Mouse (Mus musculus): Measurements from ENCODE around the gene Sez6l2. TPM values are rescaled to one million over a fixed set of nuclear protein-coding genes. Genes with fewer than 3 reads are reported as not detected.

Sez6l2 gene
- polyA plus RNA-seq, 1 experiment = not detected

DNA sequence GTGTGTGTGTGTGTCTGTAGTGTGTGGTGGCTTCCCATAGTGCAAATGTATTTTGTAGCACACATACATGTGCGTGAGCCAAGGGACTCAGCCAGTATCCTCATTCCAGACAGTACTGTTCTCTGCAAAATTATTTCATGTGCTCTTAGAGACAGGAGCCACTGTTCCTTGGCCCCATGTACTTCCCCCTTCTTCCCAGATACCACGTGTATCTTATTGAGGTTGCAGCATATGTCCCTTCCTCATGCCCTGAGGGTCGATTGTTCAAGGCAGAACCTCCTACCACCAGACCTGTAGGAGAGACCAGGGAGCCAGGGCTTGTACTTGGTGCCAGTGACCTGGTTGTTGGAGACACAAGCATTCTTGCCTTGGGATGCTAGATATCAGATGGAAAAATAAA lies 4.8 kb downstream of the Sez6l2 start:
- H3K4me1 ChIP-seq (ENCODE audit: control insufficient read depth, insufficient read depth, low read length) = no peaks in the 10 kb centered on the region
- TF ChIP-seq CTCF (IDR thresholded peaks at IDR 0.05; ENCODE audit: borderline replicate concordance, insufficient read depth, low read length) (no peak), POLR2A (IDR thresholded peaks at IDR 0.05; ENCODE audit: low read depth, low read length) (no peak)
- H3K27ac ChIP-seq (ENCODE audit: insufficient read depth, low read length) = no peak overlapping the region
- H3K4me3 ChIP-seq (ENCODE audit: insufficient read depth, low read length) = no peak overlapping the region

DNA sequence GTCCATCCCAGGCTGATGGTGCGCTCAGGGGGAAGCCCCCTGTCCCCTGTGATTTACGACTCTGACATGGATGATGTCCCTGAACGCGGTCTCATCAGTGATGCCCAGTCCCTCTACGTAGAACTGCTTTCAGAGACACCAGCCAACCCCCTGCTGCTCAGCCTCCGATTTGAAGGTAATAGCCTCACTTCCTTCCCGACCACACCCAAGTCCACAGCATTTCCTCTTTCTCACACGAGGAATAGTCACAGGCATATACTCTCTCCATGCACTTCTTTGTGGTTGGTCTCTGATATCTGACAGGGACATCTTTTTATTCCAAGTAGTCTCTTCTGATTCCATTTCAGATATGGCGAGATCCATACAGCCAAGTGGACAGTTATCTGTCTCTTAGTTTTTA lies 9.4 kb downstream of the Sez6l2 start:
- Histone ChIP-seq H3K4me1 (ENCODE audit: control insufficient read depth, insufficient read depth, low read length) (no peaks in the 10 kb centered on the region), H3K4me3 (ENCODE audit: insufficient read depth, low read length) (no peak overlapping the region), H3K27ac (ENCODE audit: insufficient read depth, low read length) (no peak overlapping the region)
- TF ChIP-seq POLR2A (IDR thresholded peaks at IDR 0.05; ENCODE audit: low read depth, low read length) = no peak
- TF ChIP-seq CTCF (IDR thresholded peaks at IDR 0.05; ENCODE audit: borderline replicate concordance, insufficient read depth, low read length) = no peak

DNA sequence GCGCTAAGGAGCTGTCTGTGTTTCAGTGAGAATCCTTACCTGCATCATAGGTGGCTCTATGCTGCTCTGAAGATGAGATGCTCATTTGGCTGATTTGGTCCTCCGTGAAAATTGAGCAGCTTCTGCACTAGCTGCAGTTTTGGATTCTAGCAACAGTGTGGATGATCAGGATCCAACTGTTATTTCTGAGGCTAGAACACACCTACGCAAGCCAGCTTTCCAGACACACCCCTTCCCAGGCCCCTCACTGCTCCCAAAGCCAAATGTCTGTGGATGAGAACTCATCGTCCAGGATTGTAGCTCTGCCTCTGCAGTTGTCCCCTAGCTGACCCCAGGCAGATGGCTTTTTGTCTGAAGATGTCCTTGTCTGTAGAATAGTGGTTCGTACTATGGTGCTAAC lies 10.7 kb downstream of the Sez6l2 start:
- Histone ChIP-seq H3K4me3 (ENCODE audit: insufficient read depth, low read length) (no peak overlapping the region), H3K4me1 (ENCODE audit: control insufficient read depth, insufficient read depth, low read length) (no peaks in the 10 kb centered on the region), H3K27ac (ENCODE audit: insufficient read depth, low read length) (no peak overlapping the region)
- TF ChIP-seq POLR2A (IDR thresholded peaks at IDR 0.05; ENCODE audit: low read depth, low read length) (no peak), CTCF (IDR thresholded peaks at IDR 0.05; ENCODE audit: borderline replicate concordance, insufficient read depth, low read length) (no peak)

DNA sequence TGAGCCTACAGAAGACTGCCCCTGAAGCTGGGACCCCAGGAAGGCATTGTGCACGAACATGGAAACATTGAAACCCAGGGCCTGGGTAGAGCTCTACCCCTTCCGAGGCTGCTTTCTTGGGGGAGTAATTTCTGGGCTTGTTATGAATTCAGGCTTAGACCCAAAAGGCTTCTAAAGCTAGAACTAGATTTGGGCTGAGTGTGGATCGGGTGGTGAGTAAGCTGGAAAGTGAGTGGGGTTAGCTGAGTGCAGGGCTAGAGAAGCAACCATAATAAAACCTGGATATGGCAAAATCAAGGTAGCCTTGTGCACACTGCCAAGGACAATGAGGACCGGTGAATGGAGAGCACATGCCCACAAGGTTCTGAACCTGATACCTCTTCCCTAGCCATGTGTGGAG lies 11.6 kb downstream of the Sez6l2 start:
- TF ChIP-seq POLR2A (IDR thresholded peaks at IDR 0.05; ENCODE audit: low read depth, low read length) = no peak
- no peak for TF ChIP-seq CTCF (IDR thresholded peaks at IDR 0.05; ENCODE audit: borderline replicate concordance, insufficient read depth, low read length)
- Histone ChIP-seq H3K4me1 (ENCODE audit: control insufficient read depth, insufficient read depth, low read length) (no peaks in the 10 kb centered on the region), H3K4me3 (ENCODE audit: insufficient read depth, low read length) (no peak overlapping the region), H3K27ac (ENCODE audit: insufficient read depth, low read length) (no peak overlapping the region)

DNA sequence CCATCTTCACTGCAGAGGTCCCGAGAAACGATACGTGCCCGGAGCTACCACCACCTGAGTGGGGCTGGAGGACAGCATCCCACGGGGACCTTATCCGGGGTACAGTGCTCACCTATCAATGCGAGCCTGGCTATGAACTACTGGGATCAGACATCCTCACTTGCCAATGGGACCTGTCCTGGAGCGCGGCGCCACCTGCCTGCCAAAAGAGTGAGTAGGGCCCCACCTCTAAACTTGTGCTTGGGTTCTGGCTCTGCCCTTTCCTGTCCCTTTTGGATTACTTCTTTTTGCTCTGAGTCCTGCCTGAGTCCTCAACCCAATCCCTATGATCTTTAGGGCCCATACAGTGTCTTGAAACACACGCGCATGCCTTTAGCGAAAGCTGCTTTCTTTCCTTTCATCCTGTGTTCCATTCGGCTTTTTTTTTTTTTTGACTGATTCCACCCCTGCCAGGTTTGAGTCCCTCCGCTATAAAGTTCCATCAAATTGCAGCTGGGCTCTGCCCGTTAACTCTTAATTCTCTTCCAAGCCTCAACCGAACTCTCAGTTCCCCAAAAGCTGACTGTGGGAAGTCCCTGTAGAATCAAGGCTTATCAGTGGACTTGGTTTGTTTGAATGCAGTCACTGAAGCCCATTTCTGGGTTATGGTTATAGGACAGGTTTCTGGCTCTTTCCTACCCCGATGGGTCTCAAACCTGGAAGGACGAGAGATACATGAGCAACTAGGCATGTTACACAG lies 13.4 kb downstream of the Sez6l2 start:
- Histone ChIP-seq H3K4me3 (ENCODE audit: insufficient read depth, low read length) (no peak overlapping the region), H3K27ac (ENCODE audit: insufficient read depth, low read length) (no peak overlapping the region), H3K4me1 (ENCODE audit: control insufficient read depth, insufficient read depth, low read length) (no peaks in the 10 kb centered on the region)
- TF ChIP-seq CTCF (IDR thresholded peaks at IDR 0.05; ENCODE audit: borderline replicate concordance, insufficient read depth, low read length) (peak; percentile 53; the same call in 1 of the 2 replicates), POLR2A (IDR thresholded peaks at IDR 0.05; ENCODE audit: low read depth, low read length) (no peak)

DNA sequence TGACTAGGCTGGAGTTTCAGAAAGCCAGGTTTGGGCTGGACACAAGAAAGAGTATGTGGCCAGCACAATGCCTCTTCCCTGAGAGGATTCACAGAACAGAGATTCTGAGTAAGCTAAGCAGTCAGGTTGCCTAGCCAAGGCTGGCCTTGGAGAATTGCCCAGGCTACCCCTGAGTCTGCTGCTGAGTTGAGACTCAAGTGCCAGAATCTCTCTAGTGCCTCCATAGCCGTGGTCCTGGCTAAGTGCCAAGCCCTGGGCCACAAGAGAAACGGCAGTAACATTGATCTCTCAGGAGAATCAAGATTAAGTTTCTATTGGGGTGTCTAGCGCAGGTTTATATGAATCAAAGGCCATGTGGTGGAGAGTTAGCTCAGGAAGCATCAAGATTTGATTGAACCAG lies 15.2 kb downstream of the Sez6l2 start:
- Histone ChIP-seq H3K4me3 (ENCODE audit: insufficient read depth, low read length) (no peak overlapping the region), H3K4me1 (ENCODE audit: control insufficient read depth, insufficient read depth, low read length) (no peaks in the 10 kb centered on the region), H3K27ac (ENCODE audit: insufficient read depth, low read length) (no peak overlapping the region)
- no peak for TF ChIP-seq CTCF (IDR thresholded peaks at IDR 0.05; ENCODE audit: borderline replicate concordance, insufficient read depth, low read length)

DNA sequence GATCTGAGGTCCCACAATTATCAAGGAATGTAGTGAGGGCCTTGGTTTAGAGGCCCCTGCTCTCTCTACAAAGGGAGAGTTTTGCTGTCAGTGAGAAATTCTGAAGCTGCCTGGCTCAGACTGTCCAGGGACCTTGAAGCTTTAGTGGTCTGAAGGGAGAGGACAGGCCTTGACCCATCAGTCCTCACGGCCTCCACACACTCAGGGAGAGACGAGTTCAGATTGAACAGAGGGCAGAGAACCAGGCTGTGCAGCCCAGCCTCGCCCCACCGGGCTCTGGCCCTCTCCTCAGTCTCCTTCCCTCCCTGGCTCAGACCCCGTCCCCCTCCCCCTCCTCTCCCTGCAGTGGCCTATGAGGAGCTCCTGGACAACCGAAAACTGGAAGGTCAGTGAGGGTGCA lies 17.0 kb downstream of the Sez6l2 start:
- H3K27ac ChIP-seq (ENCODE audit: insufficient read depth, low read length) = no peak overlapping the region
- H3K4me1 ChIP-seq (ENCODE audit: control insufficient read depth, insufficient read depth, low read length) = no peaks in the 10 kb centered on the region
- no peak overlapping the region for H3K4me3 ChIP-seq (ENCODE audit: insufficient read depth, low read length)
- TF ChIP-seq CTCF (IDR thresholded peaks at IDR 0.05; ENCODE audit: borderline replicate concordance, insufficient read depth, low read length) (no peak), POLR2A (IDR thresholded peaks at IDR 0.05; ENCODE audit: low read depth, low read length) (no peak)

DNA sequence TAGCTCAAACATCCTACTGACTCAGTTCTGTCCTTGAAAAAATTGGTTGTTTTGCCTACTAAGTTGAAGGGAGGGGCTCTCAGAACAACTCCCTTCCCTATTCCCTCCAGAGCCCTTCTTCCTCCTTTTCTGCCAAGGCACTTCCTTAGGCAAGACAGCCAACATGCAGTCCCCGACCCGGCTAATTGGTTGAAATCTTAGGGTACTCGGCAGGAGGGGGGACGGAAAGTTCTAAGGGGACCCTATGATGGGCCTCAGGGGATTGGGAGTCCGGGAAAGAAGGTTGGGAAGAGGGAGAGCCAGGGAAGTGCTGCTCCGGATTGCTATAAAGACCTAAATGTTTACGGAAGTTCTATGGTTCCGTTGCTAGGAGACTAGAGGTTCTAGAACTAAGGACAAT lies 25.1 kb downstream of the Sez6l2 start:
- no peak for TF ChIP-seq POLR2A (IDR thresholded peaks at IDR 0.05; ENCODE audit: low read depth, low read length)
- TF ChIP-seq CTCF (IDR thresholded peaks at IDR 0.05; ENCODE audit: borderline replicate concordance, insufficient read depth, low read length) = no peak
- no peak overlapping the region for H3K4me3 ChIP-seq (ENCODE audit: insufficient read depth, low read length)
- H3K4me1 ChIP-seq (ENCODE audit: control insufficient read depth, insufficient read depth, low read length) = no peaks in the 10 kb centered on the region
- H3K27ac ChIP-seq (ENCODE audit: insufficient read depth, low read length) = no peak overlapping the region

DNA sequence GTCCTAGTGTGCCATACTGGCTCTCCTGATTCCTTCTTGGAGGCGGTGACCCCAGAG lies 25.4 kb downstream of the Sez6l2 start, which contains the start of gene Cdipt:
Gene Cdipt (plus strand): TSS at position 22 of the 57 bp plus-strand sequence.
- Histone ChIP-seq H3K4me1 (ENCODE audit: control insufficient read depth, insufficient read depth, low read length) (no peaks in the 10 kb centered on the region), H3K4me3 (ENCODE audit: insufficient read depth, low read length) (peak within 1 kb of the TSS; percentile 98), H3K27ac (ENCODE audit: insufficient read depth, low read length) (peak within 1 kb of the TSS; percentile 97)
- TF ChIP-seq POLR2A (IDR thresholded peaks at IDR 0.05; ENCODE audit: low read depth, low read length) (no peak; the same call in 1 of the 2 replicates), CTCF (IDR thresholded peaks at IDR 0.05; ENCODE audit: borderline replicate concordance, insufficient read depth, low read length) (no peak)

DNA sequence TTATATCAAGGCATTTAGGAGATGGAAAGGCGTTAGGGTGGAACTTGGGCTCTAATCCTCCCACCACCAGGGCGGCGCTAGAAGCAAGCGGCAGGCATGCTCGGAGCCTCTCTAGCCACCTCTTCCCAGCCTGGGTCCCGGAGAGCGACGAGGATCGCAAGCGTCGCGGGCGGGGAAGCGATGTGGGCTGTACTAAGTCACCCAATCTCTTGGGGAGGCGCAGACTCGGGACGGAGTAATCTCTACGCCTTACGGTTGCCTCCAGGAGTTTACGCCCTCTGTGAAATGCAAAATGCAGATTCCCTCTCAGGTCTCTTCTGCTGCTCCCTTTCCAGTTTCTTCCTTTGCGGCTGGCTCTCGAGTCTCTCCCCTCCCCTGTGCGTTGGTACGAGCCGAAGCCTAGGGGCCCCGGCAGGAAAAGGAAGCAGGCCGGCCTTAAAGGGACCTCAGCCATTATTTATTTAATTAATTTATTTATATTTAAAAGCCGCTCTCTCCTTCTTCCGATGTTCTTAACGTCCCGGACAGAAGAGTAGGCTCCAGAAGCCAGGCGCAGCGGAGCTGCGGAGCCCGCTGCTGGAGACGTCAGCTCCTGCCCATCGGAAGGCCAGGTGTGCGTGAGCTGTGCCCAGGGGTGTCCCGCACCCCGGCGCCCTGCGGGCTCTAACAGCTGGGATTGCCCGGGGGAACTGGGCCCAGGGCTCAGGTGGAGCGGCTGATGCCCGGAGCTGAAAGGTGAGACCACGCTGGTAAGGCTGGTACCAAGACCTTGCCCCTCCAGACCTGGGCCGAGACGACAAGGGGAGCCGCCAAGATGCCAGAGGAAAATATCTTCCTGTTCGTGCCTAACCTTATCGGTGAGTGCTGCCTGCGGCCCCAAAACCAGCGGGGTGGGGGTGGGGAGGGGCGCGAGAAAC lies 25.8 kb downstream of the Sez6l2 start, which contains the start of gene Cdiptos:
Gene Cdiptos (minus strand): TSS at position 149 of the 917 bp plus-strand sequence.
- peak within 1 kb of the TSS; percentile 98 for H3K4me3 ChIP-seq (ENCODE audit: insufficient read depth, low read length)
- TF ChIP-seq CTCF (IDR thresholded peaks at IDR 0.05; ENCODE audit: borderline replicate concordance, insufficient read depth, low read length) (peak; percentile 84), POLR2A (IDR thresholded peaks at IDR 0.05; ENCODE audit: low read depth, low read length) (0 out of 2 replicates have a peak, but pooled peaks have one; percentile 12)
- peak within 1 kb of the TSS; percentile 97 for H3K27ac ChIP-seq (ENCODE audit: insufficient read depth, low read length)
- H3K4me1 ChIP-seq (ENCODE audit: control insufficient read depth, insufficient read depth, low read length) = no peaks in the 10 kb centered on the region

Measured in embryonic fibroblast, embryonic 13.5 days (primary cell).